Mouse (Mus musculus) small intestine, adult 2 months (tissue): ENCODE measurements around the gene Mmachc.

Source experiments
- CTCF ChIP-seq: fragments of 200-500 bp; IDR thresholded peaks from 2 replicates; pipeline ENCODE4 v1.5.1; 2012; ENCODE audit warnings: low read depth, mild to moderate bottlenecking, control low read depth, inconsistent platforms, low read length, moderate library complexity, mixed read lengths; ENCODE audit not compliant: insufficient replicate concordance, insufficient read length; ENCODE audit errors: extremely low read depth
- POLR2A ChIP-seq: fragments of 200-500 bp; IDR thresholded peaks from 2 replicates; pipeline ENCODE4 v1.6.1; 2012; ENCODE audit warnings: low read depth, mild to moderate bottlenecking, control low read depth, inconsistent platforms, low read length, moderate library complexity

DNA sequence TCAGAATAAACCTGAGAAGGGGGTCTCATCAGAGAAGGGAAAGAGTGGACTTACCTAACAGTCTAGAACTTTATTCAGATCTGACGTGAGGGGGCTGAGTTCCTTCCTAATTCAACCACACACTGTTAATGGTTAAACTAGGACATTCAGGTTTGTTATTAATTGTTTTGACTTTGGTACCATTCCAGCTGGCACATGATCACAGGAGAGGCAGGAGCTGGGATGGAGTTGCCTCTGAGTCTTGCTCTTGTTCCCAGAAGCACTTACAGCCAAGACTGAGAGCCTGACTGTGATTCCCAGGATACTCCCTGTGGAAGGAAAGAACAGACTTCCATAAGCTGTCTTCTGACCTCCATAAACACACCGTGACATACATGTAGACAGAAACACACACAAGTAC lies 48.7 kb downstream of the Mmachc start:
- TF ChIP-seq CTCF (no peak), POLR2A (no peak)
